Mouse (Mus musculus): ENCODE measurements around the gene Hoxc5. TPM values are rescaled to one million over a fixed set of nuclear protein-coding genes. Genes with fewer than 3 reads are reported as not detected.
A peak's percentile ranks its signal among the peaks of the same experiment; 100 is the strongest.

Hoxc5 gene
- polyA plus RNA-seq, 1 experiment = not detected

DNA sequence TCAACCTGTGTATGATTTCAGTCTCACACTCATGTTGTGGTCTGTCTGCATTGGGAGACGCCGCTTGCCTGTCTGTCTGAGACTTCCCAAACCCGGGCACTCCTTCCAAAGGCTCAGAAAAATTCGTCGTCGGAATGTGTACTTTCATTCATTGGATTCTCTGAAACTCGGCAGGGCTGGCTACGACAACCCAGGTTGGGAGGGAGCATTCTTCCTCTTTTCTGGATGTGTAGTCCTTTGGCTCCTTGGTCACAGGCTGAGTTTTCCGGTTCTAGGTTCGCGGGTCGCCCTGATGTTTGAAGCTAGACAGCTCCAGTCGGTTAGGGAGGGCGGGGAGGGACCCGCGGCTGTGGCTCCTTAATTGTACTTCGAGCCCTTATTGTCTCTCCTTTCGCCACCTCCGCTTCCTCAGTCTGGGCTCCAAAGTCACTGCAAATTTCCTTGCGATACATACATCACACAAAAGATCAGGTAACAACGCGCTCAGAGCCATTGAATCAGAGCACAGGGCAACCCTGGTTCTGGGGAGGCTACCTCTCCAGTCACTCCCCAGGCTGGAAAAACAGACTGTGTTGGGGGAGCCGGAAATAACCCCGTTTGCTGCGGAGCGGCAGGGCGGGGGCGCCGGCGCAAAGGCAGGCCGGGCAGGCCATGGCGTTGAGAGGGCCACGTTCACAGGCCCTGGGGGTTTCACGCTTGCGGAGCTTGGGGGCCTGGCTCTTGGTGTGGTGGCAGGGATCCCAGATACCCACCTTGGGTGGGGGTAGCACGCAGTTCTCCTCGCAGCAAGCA is 9.6 kb downstream of the Hoxc5 start:
- H3K27ac ChIP-seq (ENCODE audit: insufficient read depth, low read length) = no peak overlapping the region
- H3K9me3 ChIP-seq (replicated peaks; ENCODE audit: control insufficient read depth, insufficient read depth, low read length, poor library complexity, severe bottlenecking) = no peaks in the 10 kb centered on the region
- no peak for TF ChIP-seq CTCF (IDR thresholded peaks at IDR 0.05; ENCODE audit: low read depth, low read length)
- TF ChIP-seq EP300 (IDR thresholded peaks at IDR 0.05; ENCODE audit: insufficient read depth, low read depth, low read length) = no peak
- TF ChIP-seq POLR2A (IDR thresholded peaks at IDR 0.05; ENCODE audit: insufficient read depth, low read length) = no peak
- H3K27me3 ChIP-seq (ENCODE audit: control insufficient read depth, insufficient read depth, low read length, poor library complexity, severe bottlenecking) = peaks cover 57% of the 10 kb centered on the region
- peak overlapping the region; percentile 17 for H3K4me3 ChIP-seq (ENCODE audit: low read depth, low read length)
- no peaks in the 10 kb centered on the region for H3K36me3 ChIP-seq (ENCODE audit: control insufficient read depth, insufficient read depth, low read length, poor library complexity, severe bottlenecking)
- H3K4me1 ChIP-seq (ENCODE audit: control insufficient read depth, insufficient read depth, low read length) = no peaks in the 10 kb centered on the region
- no peak overlapping the region for H3K9ac ChIP-seq (ENCODE audit: low read depth, poor library complexity, severe bottlenecking)

DNA sequence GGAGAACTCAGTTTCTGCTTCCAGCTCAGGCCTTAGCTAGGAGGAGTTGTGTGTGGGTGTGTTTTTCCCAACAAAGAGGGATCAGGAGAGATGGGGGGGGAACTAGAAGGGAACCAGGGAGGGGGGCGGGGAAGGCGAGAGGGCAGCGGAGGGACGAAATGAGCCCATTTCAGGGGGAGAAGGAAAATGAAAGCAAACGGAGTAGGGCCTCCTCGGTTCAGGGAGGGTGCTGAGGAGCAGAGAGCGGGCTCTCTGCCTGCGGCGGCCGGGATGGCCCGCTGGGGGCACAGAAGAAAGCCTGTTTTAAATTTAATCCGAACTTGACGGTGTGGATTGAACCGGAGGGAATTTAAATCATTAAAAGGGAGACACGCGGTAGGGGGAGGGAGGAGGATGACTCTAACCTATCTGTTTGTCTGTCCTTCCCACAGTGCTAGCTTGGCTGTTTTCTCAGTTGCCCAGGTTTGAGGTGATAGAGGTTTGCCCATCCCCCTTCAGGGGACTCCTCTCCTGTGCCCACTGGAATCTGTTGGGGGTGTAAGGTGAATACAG is 10.3 kb downstream of the Hoxc5 start:
- Histone ChIP-seq H3K27me3 (ENCODE audit: control insufficient read depth, insufficient read depth, low read length, poor library complexity, severe bottlenecking) (peaks cover 62% of the 10 kb centered on the region), H3K4me1 (ENCODE audit: control insufficient read depth, insufficient read depth, low read length) (no peaks in the 10 kb centered on the region), H3K36me3 (ENCODE audit: control insufficient read depth, insufficient read depth, low read length, poor library complexity, severe bottlenecking) (no peaks in the 10 kb centered on the region), H3K27ac (ENCODE audit: insufficient read depth, low read length) (no peak overlapping the region), H3K9me3 (replicated peaks; ENCODE audit: control insufficient read depth, insufficient read depth, low read length, poor library complexity, severe bottlenecking) (no peaks in the 10 kb centered on the region), H3K4me3 (ENCODE audit: low read depth, low read length) (no peak overlapping the region), H3K9ac (ENCODE audit: low read depth, poor library complexity, severe bottlenecking) (no peak overlapping the region)
- TF ChIP-seq POLR2A (IDR thresholded peaks at IDR 0.05; ENCODE audit: insufficient read depth, low read length) = no peak
- no peak for TF ChIP-seq CTCF (IDR thresholded peaks at IDR 0.05; ENCODE audit: low read depth, low read length)
- no peak for TF ChIP-seq EP300 (IDR thresholded peaks at IDR 0.05; ENCODE audit: insufficient read depth, low read depth, low read length)

DNA sequence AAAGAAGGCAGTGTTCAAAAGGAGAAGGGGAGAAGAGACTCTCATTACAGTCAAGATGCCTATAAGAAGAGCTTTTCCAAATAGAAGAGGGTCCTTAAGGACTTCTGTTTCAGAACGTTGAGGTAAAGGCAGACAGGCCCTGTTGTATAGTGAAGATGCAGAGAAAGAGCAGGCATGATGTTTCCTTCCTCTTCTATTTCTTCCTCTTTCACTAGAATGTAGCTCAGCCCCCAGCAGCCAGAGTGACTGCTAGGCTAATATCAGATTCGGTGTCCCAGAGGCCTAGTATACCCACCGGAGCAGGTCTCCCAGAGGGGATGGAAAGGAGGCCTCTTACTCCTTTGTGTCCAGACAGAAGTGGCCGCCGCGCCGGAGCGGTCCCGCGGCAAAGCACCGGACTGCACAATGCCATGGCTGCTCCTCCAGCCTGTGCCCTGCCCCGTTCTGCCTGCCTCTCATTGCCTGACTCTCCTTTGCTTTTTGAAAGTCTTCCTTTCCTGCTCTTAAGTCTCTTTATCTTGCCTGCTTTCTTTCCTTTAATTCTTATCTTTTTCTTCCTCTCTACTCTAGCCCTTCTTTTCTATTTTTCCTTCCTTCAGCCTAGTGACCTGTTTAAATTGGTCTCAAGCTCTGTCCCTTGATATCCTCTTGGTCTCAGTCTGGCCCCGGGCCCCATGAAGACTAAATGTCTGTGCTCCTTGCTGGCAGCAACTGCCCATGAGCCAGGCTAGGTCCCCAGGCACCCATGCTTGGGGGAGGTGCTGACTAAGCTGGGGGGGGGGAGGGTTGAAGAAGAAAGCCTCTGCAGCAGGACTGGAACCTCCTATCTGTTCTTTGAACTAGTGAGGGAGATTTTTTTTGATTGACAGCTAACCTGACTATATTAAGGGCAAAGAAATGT is 11.6 kb downstream of the Hoxc5 start:
- Histone ChIP-seq H3K4me1 (ENCODE audit: control insufficient read depth, insufficient read depth, low read length) (no peaks in the 10 kb centered on the region), H3K9me3 (replicated peaks; ENCODE audit: control insufficient read depth, insufficient read depth, low read length, poor library complexity, severe bottlenecking) (no peaks in the 10 kb centered on the region), H3K27ac (ENCODE audit: insufficient read depth, low read length) (no peak overlapping the region), H3K4me3 (ENCODE audit: low read depth, low read length) (no peak overlapping the region), H3K27me3 (ENCODE audit: control insufficient read depth, insufficient read depth, low read length, poor library complexity, severe bottlenecking) (peaks cover 65% of the 10 kb centered on the region), H3K36me3 (ENCODE audit: control insufficient read depth, insufficient read depth, low read length, poor library complexity, severe bottlenecking) (no peaks in the 10 kb centered on the region), H3K9ac (ENCODE audit: low read depth, poor library complexity, severe bottlenecking) (no peak overlapping the region)
- TF ChIP-seq EP300 (IDR thresholded peaks at IDR 0.05; ENCODE audit: insufficient read depth, low read depth, low read length) (no peak), CTCF (IDR thresholded peaks at IDR 0.05; ENCODE audit: low read depth, low read length) (no peak), POLR2A (IDR thresholded peaks at IDR 0.05; ENCODE audit: insufficient read depth, low read length) (no peak)

DNA sequence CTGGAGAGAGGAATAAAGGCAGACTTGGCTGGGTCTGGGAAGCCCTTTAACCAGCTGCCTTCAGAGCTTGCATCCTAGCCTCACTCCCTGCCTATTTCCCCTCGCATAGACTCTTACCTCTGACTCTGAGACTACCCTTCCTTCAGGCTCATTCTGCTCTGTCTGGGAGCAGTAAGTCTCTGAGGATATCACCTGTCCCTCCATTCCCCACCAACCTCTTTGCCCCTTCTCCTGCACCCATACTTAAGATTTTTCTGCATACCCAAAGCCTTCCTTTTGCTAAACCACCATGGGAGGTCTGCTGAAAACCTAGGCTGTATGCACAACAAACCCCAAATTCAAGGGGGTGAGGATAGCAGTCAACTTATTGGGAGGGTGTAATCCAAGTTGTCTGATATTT is 12.7 kb downstream of the Hoxc5 start:
- Histone ChIP-seq H3K9me3 (replicated peaks; ENCODE audit: control insufficient read depth, insufficient read depth, low read length, poor library complexity, severe bottlenecking) (no peaks in the 10 kb centered on the region), H3K27ac (ENCODE audit: insufficient read depth, low read length) (no peak overlapping the region), H3K27me3 (ENCODE audit: control insufficient read depth, insufficient read depth, low read length, poor library complexity, severe bottlenecking) (peaks cover 65% of the 10 kb centered on the region), H3K4me1 (ENCODE audit: control insufficient read depth, insufficient read depth, low read length) (no peaks in the 10 kb centered on the region), H3K9ac (ENCODE audit: low read depth, poor library complexity, severe bottlenecking) (no peak overlapping the region), H3K36me3 (ENCODE audit: control insufficient read depth, insufficient read depth, low read length, poor library complexity, severe bottlenecking) (no peaks in the 10 kb centered on the region), H3K4me3 (ENCODE audit: low read depth, low read length) (no peak overlapping the region)
- TF ChIP-seq POLR2A (IDR thresholded peaks at IDR 0.05; ENCODE audit: insufficient read depth, low read length) (no peak), EP300 (IDR thresholded peaks at IDR 0.05; ENCODE audit: insufficient read depth, low read depth, low read length) (no peak), CTCF (IDR thresholded peaks at IDR 0.05; ENCODE audit: low read depth, low read length) (no peak)

DNA sequence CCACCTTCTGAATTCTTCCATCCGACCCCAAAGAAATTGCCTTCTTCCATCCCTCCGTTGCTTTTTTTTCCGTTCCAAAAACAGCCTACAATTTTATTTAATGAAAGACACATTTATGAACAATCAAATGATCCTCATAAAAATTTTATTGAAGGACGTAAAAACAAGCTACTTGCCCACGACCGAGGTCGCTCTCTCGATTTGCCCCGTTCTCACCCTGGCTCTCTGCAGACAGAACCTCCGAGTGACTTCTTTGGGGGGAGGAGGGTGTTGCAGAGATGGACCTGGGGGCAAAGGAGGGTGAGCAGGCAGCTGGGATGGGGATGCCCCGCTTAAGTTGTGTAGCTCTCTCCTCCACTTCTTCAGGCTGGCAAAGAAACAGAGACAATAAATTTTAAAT is 13.1 kb downstream of the Hoxc5 start:
- no peak overlapping the region for H3K9ac ChIP-seq (ENCODE audit: low read depth, poor library complexity, severe bottlenecking)
- TF ChIP-seq POLR2A (IDR thresholded peaks at IDR 0.05; ENCODE audit: insufficient read depth, low read length) (no peak), CTCF (IDR thresholded peaks at IDR 0.05; ENCODE audit: low read depth, low read length) (no peak), EP300 (IDR thresholded peaks at IDR 0.05; ENCODE audit: insufficient read depth, low read depth, low read length) (no peak)
- no peak overlapping the region for H3K27ac ChIP-seq (ENCODE audit: insufficient read depth, low read length)
- H3K4me1 ChIP-seq (ENCODE audit: control insufficient read depth, insufficient read depth, low read length) = no peaks in the 10 kb centered on the region
- H3K4me3 ChIP-seq (ENCODE audit: low read depth, low read length) = no peak overlapping the region
- H3K27me3 ChIP-seq (ENCODE audit: control insufficient read depth, insufficient read depth, low read length, poor library complexity, severe bottlenecking) = peaks cover 63% of the 10 kb centered on the region
- no peaks in the 10 kb centered on the region for H3K9me3 ChIP-seq (replicated peaks; ENCODE audit: control insufficient read depth, insufficient read depth, low read length, poor library complexity, severe bottlenecking)
- H3K36me3 ChIP-seq (ENCODE audit: control insufficient read depth, insufficient read depth, low read length, poor library complexity, severe bottlenecking) = no peaks in the 10 kb centered on the region

Data from ES-Bruce4 (cell line).